9 mouse cellular contexts compared by ENCODE assay signal in the genomic region with DNA sequence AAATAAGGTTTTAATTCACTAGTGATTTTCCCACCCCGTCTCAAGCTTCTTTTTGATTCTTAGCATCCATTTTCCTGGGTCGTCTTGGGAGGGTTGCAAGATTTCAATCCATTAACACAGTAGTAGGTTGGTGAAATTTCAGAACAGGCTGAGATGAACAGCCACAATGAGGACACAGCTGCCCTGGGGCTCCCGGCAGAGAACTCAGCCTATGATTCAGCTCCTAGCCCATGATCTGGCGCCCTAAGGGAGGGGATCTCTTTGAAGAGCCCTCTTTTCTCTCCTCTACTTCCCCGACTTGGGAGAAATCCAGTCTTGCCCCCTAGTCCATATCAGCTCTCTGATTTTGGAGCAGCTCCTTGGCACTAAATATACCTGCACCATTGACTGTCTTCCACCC. TPM values are rescaled to one million over a fixed set of nuclear protein-coding genes. Genes with fewer than 3 reads are reported as not detected.
DNase-seq lines count a peak whose midpoint lies in the region; ATAC-seq and TF ChIP-seq lines count a peak whose summit lies in the region.
"Had no signal": no experiment of that assay in that cellular context is flagged by ENCODE, and none has a peak within 500 bp of the region (broad histone marks: within the 10 kb centered on the region; RNA-seq: fewer than 3 reads in every experiment).

No protein-coding gene starts in this region.

- no peak for DNase-seq in kidney, postnatal 0 days (ENCODE audit: low spot score)
- DNase-seq in kidney, postnatal 25 days, result no peak
- DNase-seq in forebrain, embryonic 10.5 days (ENCODE audit: extremely low spot score, low spot score), result peak; percentile 27
- no peak for DNase-seq in limb, embryonic 11.5 days (ENCODE audit: low spot score)
- DNase-seq in c-Kit-positive CD71-positive TER-119-positive erythroid progenitor cells, embryonic 14.5 days (ENCODE audit: low spot score), result no peak
- no peak for DNase-seq in thymus, adult 18-20 months

- H3K4me3 ChIP-seq in kidney, postnatal 0 days (replicated peaks; ENCODE audit: low read depth, low read length), result 0 out of 2 replicates have a peak overlapping the region, but pooled peaks have one; percentile 11
- H3K4me3 ChIP-seq in forebrain, embryonic 10.5 days, result peak overlapping the region; percentile 45
- no peak overlapping the region for H3K4me3 ChIP-seq in limb, embryonic 11.5 days (ENCODE audit: low read depth, low read length)
- H3K4me3 ChIP-seq in stomach, embryonic 14.5 days (ENCODE audit: low read depth, low read length), result peak overlapping the region; percentile 10; the same call in 1 of the 2 replicates

- H3K27me3 ChIP-seq in kidney, postnatal 0 days (ENCODE audit: insufficient read depth, low read length), result no peaks in the 10 kb centered on the region
- H3K27me3 ChIP-seq in forebrain, embryonic 10.5 days (ENCODE audit: poor library complexity, severe bottlenecking), result peaks cover 28% of the 10 kb centered on the region
- H3K27me3 ChIP-seq in limb, embryonic 11.5 days (ENCODE audit: control insufficient read depth, insufficient read depth, low read length), result peaks cover 7% of the 10 kb centered on the region; the same call in 1 of the 2 replicates
- H3K27me3 ChIP-seq in stomach, embryonic 14.5 days (ENCODE audit: control insufficient read depth, insufficient read depth, low read length), result no peaks in the 10 kb centered on the region

- no peak overlapping the region for H3K9ac ChIP-seq in kidney, postnatal 0 days (ENCODE audit: low read depth, low read length)
- no peak overlapping the region for H3K9ac ChIP-seq in limb, embryonic 11.5 days (ENCODE audit: low read length)
- H3K9ac ChIP-seq in stomach, embryonic 14.5 days (replicated peaks; ENCODE audit: low read depth, low read length), result no peak overlapping the region

- peak overlapping the region; percentile 35; the same call in 1 of the 2 replicates for H3K4me2 ChIP-seq in kidney, postnatal 0 days (ENCODE audit: low read length)
- peak overlapping the region; percentile 34; the same call in 1 of the 2 replicates for H3K4me2 ChIP-seq in limb, embryonic 11.5 days (ENCODE audit: low read depth, severe bottlenecking)
- peak overlapping the region; percentile 35 for H3K4me2 ChIP-seq in stomach, embryonic 14.5 days (replicated peaks; ENCODE audit: low read depth, low read length)

- TF ChIP-seq CTCF in kidney, postnatal 0 days (IDR thresholded peaks at IDR 0.05; ENCODE audit: low read depth), result no peak

- 0 out of 2 replicates have a peak, but pooled peaks cover 3% of the 10 kb centered on the region for H3K4me1 ChIP-seq in kidney, postnatal 0 days (replicated peaks; ENCODE audit: insufficient read depth, low read length)
- peaks cover 42% of the 10 kb centered on the region for H3K4me1 ChIP-seq in forebrain, embryonic 10.5 days
- peaks cover 11% of the 10 kb centered on the region; the same call in 1 of the 2 replicates for H3K4me1 ChIP-seq in limb, embryonic 11.5 days (ENCODE audit: control insufficient read depth, insufficient read depth, low read length)
- peaks cover 8% of the 10 kb centered on the region for H3K4me1 ChIP-seq in stomach, embryonic 14.5 days (ENCODE audit: control insufficient read depth, insufficient read depth, low read length)

- no peaks in the 10 kb centered on the region for H3K9me3 ChIP-seq in kidney, postnatal 0 days (replicated peaks; ENCODE audit: low read length)
- H3K9me3 ChIP-seq in forebrain, embryonic 10.5 days, result no peaks in the 10 kb centered on the region
- no peaks in the 10 kb centered on the region for H3K9me3 ChIP-seq in limb, embryonic 11.5 days (ENCODE audit: control insufficient read depth, low read length)
- H3K9me3 ChIP-seq in stomach, embryonic 14.5 days (ENCODE audit: control insufficient read depth, low read depth, low read length), result no peaks in the 10 kb centered on the region

- no peak overlapping the region for H3K27ac ChIP-seq in kidney, postnatal 0 days
- H3K27ac ChIP-seq in forebrain, embryonic 10.5 days, result no peak overlapping the region
- no peak overlapping the region for H3K27ac ChIP-seq in limb, embryonic 11.5 days (replicated peaks; ENCODE audit: low read depth, low read length)
- no peak overlapping the region for H3K27ac ChIP-seq in stomach, embryonic 14.5 days (ENCODE audit: low read length)

- no peaks in the 10 kb centered on the region for H3K36me3 ChIP-seq in kidney, postnatal 0 days (ENCODE audit: insufficient read depth, low read length)
- no peaks in the 10 kb centered on the region for H3K36me3 ChIP-seq in forebrain, embryonic 10.5 days (replicated peaks)
- no peaks in the 10 kb centered on the region for H3K36me3 ChIP-seq in limb, embryonic 11.5 days (ENCODE audit: control insufficient read depth, insufficient read depth, low read length)
- no peaks in the 10 kb centered on the region for H3K36me3 ChIP-seq in stomach, embryonic 14.5 days (ENCODE audit: control insufficient read depth, insufficient read depth, low read length)

- 34% methylated on average over 5 of the region's 5 CpGs for WGBS in kidney, postnatal 0 days
- WGBS in forebrain, embryonic 10.5 days, result 24% methylated on average over 5 of the region's 5 CpGs
- WGBS in limb, embryonic 11.5 days, result 20% methylated on average over 5 of the region's 5 CpGs
- 30% methylated on average over 5 of the region's 5 CpGs for WGBS in stomach, embryonic 14.5 days

- ATAC-seq in kidney, postnatal 0 days (replicated peaks; ENCODE audit: low FRiP score, low read depth), result no peak
- no peak for ATAC-seq in limb, embryonic 11.5 days (ENCODE audit: insufficient number of reproducible peaks, low FRiP score, low TSS enrichment, low read depth)
- no peak for ATAC-seq in stomach, embryonic 14.5 days (ENCODE audit: insufficient number of reproducible peaks, insufficient read depth, low FRiP score, low read depth)
- no peak for ATAC-seq in erythroid progenitor cell, adult 5-6 weeks (replicated peaks; ENCODE audit: low FRiP score, poor library complexity, severe bottlenecking)

RNA-seq across cellular contexts. Expression of a gene that starts 41.9 kb away (rescaled TPM):
- 16.9 and 17.5 TPM in 2 replicates for polyA plus RNA-seq in kidney, postnatal 0 days (2015; fragmentation: Nextera tagmentation; extraction: Ambion mirVana)
- 16.6 and 19.2 TPM in 2 replicates for polyA plus RNA-seq in forebrain, embryonic 10.5 days (2016; fragmentation: Nextera tagmentation; extraction: Ambion mirVana)
- 9.8 and 11.3 TPM in 2 replicates for polyA plus RNA-seq in limb, embryonic 11.5 days (2014; fragmentation: Nextera tagmentation; extraction: Ambion mirVana)
- 20.6 and 23.9 TPM in 2 replicates for polyA plus RNA-seq in stomach, embryonic 14.5 days (2014; fragmentation: Nextera tagmentation; extraction: Ambion mirVana)
- 0.42 TPM in 1 of 2 replicates, not detected in the other for total RNA-seq in erythroid progenitor cell, adult 5-6 weeks (2015; ENCODE audit: low replicate concordance)
- 3.3 and 7.1 TPM in 2 replicates for total RNA-seq in erythroid progenitor cell, adult 5-6 weeks (2017; ENCODE audit: low replicate concordance)
- total RNA-seq: neutrophil, adult 5-6 weeks had no signal
